ENCODE assay signal across 8 mouse cellular contexts in genomic region chr9:67973451-67973850, GRCm38 (mm10).
DNase-seq lines count a peak whose midpoint lies in the region; ATAC-seq and TF ChIP-seq lines count a peak whose summit lies in the region.

No protein-coding gene starts in this region.

- dilution Hi-C loops in CH12.LX (cut with MboI; ENCODE audit: extremely low pct_ligation_motif_present, extremely low pct_unique_long_range_greater_than_20kb, low sequenced_read_pairs) = no loop called here

- no peak for TF ChIP-seq EP300 in CH12.LX (IDR thresholded peaks at IDR 0.05; ENCODE audit: low read length)

- peak; percentile 72 for DNase-seq in kidney, postnatal 0 days (ENCODE audit: low spot score)
- no peak for DNase-seq in kidney, adult 18-20 months
- DNase-seq in CH12.LX (ENCODE audit: extremely low read depth) (peak; percentile 49), NIH3T3 (ENCODE audit: low read depth) (peak; percentile 74)
- peak; percentile 78 for DNase-seq in limb, embryonic 14.5 days (ENCODE audit: low spot score)
- DNase-seq in frontal cortex, postnatal 25 days (ENCODE audit: low spot score in 2 of 2) = no peak
- no peak for DNase-seq in left cerebral cortex, postnatal 4 days
- DNase-seq in urinary bladder, postnatal 14 days (ENCODE audit: low spot score) = no peak

- H3K4me2 ChIP-seq in kidney, postnatal 0 days (ENCODE audit: low read length) = no peak overlapping the region
- no peak overlapping the region for H3K4me2 ChIP-seq in CH12.LX (ENCODE audit: insufficient read depth, low read depth, poor library complexity, severe bottlenecking)
- no peak overlapping the region for H3K4me2 ChIP-seq in limb, embryonic 14.5 days (replicated peaks; ENCODE audit: low read depth, low read length, severe bottlenecking)

- H3K4me3 ChIP-seq in kidney, postnatal 0 days (replicated peaks; ENCODE audit: low read depth, low read length) = no peak overlapping the region
- no peak overlapping the region for H3K4me3 ChIP-seq in CH12.LX (replicated peaks in 1 of 3; ENCODE audit: low read depth in 2 of 3, low read length in 2 of 3, poor library complexity in 1 of 3)
- no peak overlapping the region for H3K4me3 ChIP-seq in limb, embryonic 14.5 days (replicated peaks; ENCODE audit: low read length)

- in situ Hi-C loops in CH12.LX (cut with MboI; ENCODE audit: low pct_ligation_motif_present, low pct_unique_long_range_greater_than_20kb, low sequenced_read_pairs) = loop anchor here (10.0 kb wide), 1 partner anchor 159 kb away; no protein-coding TSS in a partner anchor

- no peaks in the 10 kb centered on the region for H3K9me3 ChIP-seq in kidney, postnatal 0 days (replicated peaks; ENCODE audit: low read length)
- H3K9me3 ChIP-seq in CH12.LX (replicated peaks; ENCODE audit: low read length) = no peaks in the 10 kb centered on the region
- H3K9me3 ChIP-seq in limb, embryonic 14.5 days (ENCODE audit: control insufficient read depth, low read length) = no peaks in the 10 kb centered on the region

- intact Hi-C loops in left cerebral cortex, postnatal 4 days (cut with DNase I) = loop anchor here (5.0 to 10.0 kb wide), 2 partner anchors 141 to 289 kb away; partner anchors contain the start of gene C2cd4a

- H3K79me2 ChIP-seq in CH12.LX (replicated peaks; ENCODE audit: control insufficient read depth, extremely low read depth, insufficient read depth, poor library complexity, severe bottlenecking) = no peaks in the 10 kb centered on the region

- TF ChIP-seq RAD21 in CH12.LX (IDR thresholded peaks at IDR 0.05; ENCODE audit: low read depth, low read length) = peak; percentile 75

- H3K27ac ChIP-seq in kidney, postnatal 0 days = no peak overlapping the region
- H3K27ac ChIP-seq in CH12.LX (ENCODE audit: insufficient read depth, low read depth) = no peak overlapping the region
- no peak overlapping the region for H3K27ac ChIP-seq in limb, embryonic 14.5 days (replicated peaks; ENCODE audit: low read depth, low read length)

- TF ChIP-seq POLR2A in CH12.LX (IDR thresholded peaks at IDR 0.05; ENCODE audit: low read depth, low read length) = no peak
- no peak for TF ChIP-seq POLR2A in limb, embryonic 14.5 days (IDR thresholded peaks at IDR 0.05; ENCODE audit: borderline replicate concordance, extremely low read depth, insufficient read depth, insufficient read length)

- ATAC-seq in kidney, postnatal 0 days (replicated peaks; ENCODE audit: low FRiP score, low read depth) = no peak
- no peak for ATAC-seq in limb, embryonic 14.5 days (ENCODE audit: low FRiP score, low read depth)

- WGBS in kidney, postnatal 0 days = 39% methylated on average over 6 of the region's 6 CpGs
- 41% methylated on average over 6 of the region's 6 CpGs for WGBS in limb, embryonic 14.5 days

- H3K4me1 ChIP-seq in kidney, postnatal 0 days (replicated peaks; ENCODE audit: insufficient read depth, low read length) = no peaks in the 10 kb centered on the region
- peaks cover 0 to 15% of the 10 kb centered on the region in 2 experiments; a peak in 2 of 4 replicates for H3K4me1 ChIP-seq in CH12.LX (ENCODE audit: control insufficient read depth in 1 of 2, insufficient read depth in 2 of 2)
- H3K4me1 ChIP-seq in limb, embryonic 14.5 days (ENCODE audit: control insufficient read depth, insufficient read depth, low read length) = no peaks in the 10 kb centered on the region

- H3K27me3 ChIP-seq in kidney, postnatal 0 days (ENCODE audit: insufficient read depth, low read length) = no peaks in the 10 kb centered on the region
- H3K27me3 ChIP-seq in CH12.LX (replicated peaks) = no peaks in the 10 kb centered on the region
- no peaks in the 10 kb centered on the region for H3K27me3 ChIP-seq in limb, embryonic 14.5 days (ENCODE audit: control insufficient read depth, insufficient read depth, low read length)

- H3K9ac ChIP-seq in kidney, postnatal 0 days (ENCODE audit: low read depth, low read length) = no peak overlapping the region
- no peak overlapping the region for H3K9ac ChIP-seq in CH12.LX (ENCODE audit: insufficient read depth, low read depth)
- no peak overlapping the region for H3K9ac ChIP-seq in limb, embryonic 14.5 days (ENCODE audit: low read depth, low read length, severe bottlenecking)

- peak; percentile 82 for TF ChIP-seq CTCF in kidney, postnatal 0 days (IDR thresholded peaks at IDR 0.05; ENCODE audit: low read depth)
- TF ChIP-seq CTCF in CH12.LX (conservative IDR thresholded peaks at IDR 0.05 in 1 of 2, IDR thresholded peaks at IDR 0.05 in 1 of 2; ENCODE audit: low read depth in 2 of 2, low read length in 2 of 2) = peak; percentile 82 to 91

- H3K36me3 ChIP-seq in kidney, postnatal 0 days (ENCODE audit: insufficient read depth, low read length) = peaks cover 14% of the 10 kb centered on the region; the same call in 1 of the 2 replicates
- peaks cover 23 to 54% of the 10 kb centered on the region in 2 experiments for H3K36me3 ChIP-seq in CH12.LX (replicated peaks in 1 of 2; ENCODE audit: control insufficient read depth in 1 of 2, insufficient read depth in 1 of 2, low read length in 1 of 2)
- peaks cover 22% of the 10 kb centered on the region for H3K36me3 ChIP-seq in limb, embryonic 14.5 days (ENCODE audit: control insufficient read depth, insufficient read depth, low read length)

TF ChIP-seq in CH12.LX, 34 proteins besides CTCF, POLR2A, EP300 and RAD21:
- TF ChIP-seq ZNF384 (IDR thresholded peaks at IDR 0.05; ENCODE audit: low read depth, low read length) (peak; percentile 91), ZMIZ1 (IDR thresholded peaks at IDR 0.05; ENCODE audit: low read depth, low read length) (no peak), KAT2A (IDR thresholded peaks at IDR 0.05; ENCODE audit: insufficient replicate concordance, low read length) (no peak), SMC3 (IDR thresholded peaks at IDR 0.05; ENCODE audit: low read depth, low read length) (peak; percentile 66), JUN (IDR thresholded peaks at IDR 0.05; ENCODE audit: insufficient read depth, low read depth, low read length) (no peak)

Comparison
In these comparisons a context has a peak if more than half of its experiments do, and no peak if none do; other contexts are left out.
1. DNase-seq: peak in kidney, postnatal 0 days (single experiment), CH12.LX (single experiment), NIH3T3 (single experiment) and limb, embryonic 14.5 days (single experiment); none in kidney, adult 18-20 months (single experiment), frontal cortex, postnatal 25 days (0 of 2), left cerebral cortex, postnatal 4 days (single experiment) and urinary bladder, postnatal 14 days (single experiment).